Mouse (Mus musculus): ENCODE data around the gene Svip. TPM values are rescaled to one million over a fixed set of nuclear protein-coding genes. Genes with fewer than 3 reads are reported as not detected.

Svip gene
- polyA plus RNA-seq, 1 experiment from 2014 or later, result 21.1 TPM

DNA sequence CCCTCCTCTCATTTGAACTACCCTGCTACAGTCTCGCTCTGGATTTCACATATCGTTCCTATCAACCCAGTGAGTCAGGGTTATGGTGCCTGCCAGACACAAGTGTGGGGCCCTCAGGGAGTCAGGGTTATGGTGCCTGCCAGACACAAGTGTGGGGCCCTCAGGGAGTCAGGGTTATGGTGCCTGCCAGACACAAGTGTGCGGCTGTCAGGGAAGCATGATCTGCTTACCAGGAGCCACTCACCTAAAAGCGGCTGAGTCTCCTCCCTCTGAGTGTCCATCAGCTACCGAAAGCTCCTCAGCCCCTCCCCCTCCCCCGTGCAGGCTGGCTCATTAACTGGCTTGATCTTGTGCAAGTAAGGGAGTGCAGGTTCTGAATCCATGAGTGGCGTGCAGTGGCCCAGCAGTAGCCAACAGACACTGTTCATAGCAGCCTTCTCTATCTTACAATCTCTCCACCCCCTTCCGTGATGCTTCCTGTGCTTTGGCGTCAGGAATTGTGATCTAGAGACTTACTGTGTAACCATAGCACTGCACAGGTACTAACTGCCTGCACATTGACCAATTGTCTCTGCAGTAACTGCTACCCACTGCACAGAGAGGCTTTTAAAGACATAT is 50.3 kb downstream of the Svip start:
- no peaks in the 10 kb centered on the region for H3K9me3 ChIP-seq
- no peak overlapping the region for H3K27ac ChIP-seq
- 40% methylated on average over 9 of the region's 9 CpGs for WGBS

More for the DNA sequence above, 50.3 kb downstream of the Svip start:
- ATAC-seq (ENCODE audit: low FRiP score), result peak; percentile 74
- Histone ChIP-seq H3K4me3 (replicated peaks) (no peak overlapping the region), H3K36me3 (replicated peaks) (no peaks in the 10 kb centered on the region), H3K4me1 (peaks cover 10% of the 10 kb centered on the region), H3K4me2 (no peak overlapping the region), H3K9ac (no peak overlapping the region), H3K27me3 (no peaks in the 10 kb centered on the region)

Other genes starting within 250 kb of the Svip start
- 29.8 and 30.4 TPM in 2 replicates for gene Gas2, start 144.0 kb downstream of the Svip start, polyA plus RNA-seq (2016; fragmentation: Nextera tagmentation; extraction: Ambion mirVana)
- gene Fancf, start 143.8 kb downstream of the Svip start, polyA plus RNA-seq (2016; fragmentation: Nextera tagmentation; extraction: Ambion mirVana), result 12.4 and 16.8 TPM in 2 replicates
- not detected in 2 replicates for gene 1700015G11Rik, start 9.7 kb upstream of the Svip start, polyA plus RNA-seq (2016; fragmentation: Nextera tagmentation; extraction: Ambion mirVana)

All from forebrain, embryonic 12.5 days (tissue).